Mouse (Mus musculus) liver, embryonic 15.5 days (tissue): ENCODE measurements around the gene Mrpl48. TPM values are rescaled to one million over a fixed set of nuclear protein-coding genes. Genes with fewer than 3 reads are reported as not detected.

Experiments used
- ATAC-seq: fragments of 200-750 bp; cut with Nextera tagmentation; 2 replicates; pipeline ENCODE4 v1.8.0; 2017; ENCODE audit warnings: moderate number of reproducible peaks, mild to moderate bottlenecking, moderate library complexity; ENCODE audit not compliant: insufficient read depth
- H3K27ac ChIP-seq: fragments of 300-500 bp; sonication (generic); replicated peaks from 2 replicates; pipeline ENCODE4 v1.5.1; 2015; ENCODE audit warnings: mild to moderate bottlenecking, inconsistent platforms
- H3K27me3 ChIP-seq: fragments of 300-500 bp; sonication (generic); 2 replicates; pipeline ENCODE4 v1.6.1; 2015; ENCODE audit warnings: mild to moderate bottlenecking, inconsistent platforms
- H3K36me3 ChIP-seq: fragments of 300-500 bp; sonication (generic); replicated peaks from 2 replicates; pipeline ENCODE4 v1.6.1; 2015; ENCODE audit warnings: moderate library complexity, mild to moderate bottlenecking, inconsistent platforms
- H3K4me1 ChIP-seq: fragments of 300-500 bp; sonication (generic); replicated peaks from 2 replicates; pipeline ENCODE4 v1.6.1; 2015; ENCODE audit warnings: inconsistent platforms
- H3K4me2 ChIP-seq: fragments of 300-500 bp; sonication (generic); 2 replicates; pipeline ENCODE4 v1.6.1; 2015; ENCODE audit warnings: moderate library complexity, mild to moderate bottlenecking, inconsistent platforms
- H3K4me3 ChIP-seq: fragments of 300-500 bp; sonication (generic); replicated peaks from 2 replicates; pipeline ENCODE4 v1.5.1; 2015; ENCODE audit warnings: mild to moderate bottlenecking, inconsistent platforms
- H3K9ac ChIP-seq: fragments of 300-500 bp; sonication (generic); 2 replicates; pipeline ENCODE4 v1.6.1; 2015; ENCODE audit warnings: moderate library complexity, mild to moderate bottlenecking, inconsistent platforms
- H3K9me3 ChIP-seq: fragments of 300-500 bp; sonication (generic); replicated peaks from 2 replicates; pipeline ENCODE4 v1.6.1; 2016; ENCODE audit warnings: inconsistent platforms
- WGBS: fragments of 180-500 bp; shearing (Covaris S2); methylation state at CpG from one replicate; pipeline ENCODE4 v1.1.7; 2015; ENCODE audit warnings: mixed read lengths; ENCODE audit not compliant: insufficient replicate concordance; 5-methylcytosine and 5-hydroxymethylcytosine counted together
- polyA plus RNA-seq: library from polyadenylated mRNA; unstranded; fragments of >200 nt; fragmentation: Nextera tagmentation; extraction: Ambion mirVana; gene quantifications from 2 replicates; pipeline ENCODE4 v1.2.1, GENCODE M21; 2015

The Mrpl48 gene
- polyA plus RNA-seq, 1 experiment from 2014 or later: 41.3 TPM

- peak overlapping the region; percentile 93 for H3K27ac ChIP-seq
- no peak for ATAC-seq
- H3K4me2 ChIP-seq: peak overlapping the region; percentile 93
- peaks cover 85% of the 10 kb centered on the region for H3K4me1 ChIP-seq
- H3K27me3 ChIP-seq: no peaks in the 10 kb centered on the region
- 81% methylated on average over 6 of the region's 6 CpGs for WGBS
- H3K4me3 ChIP-seq: peak overlapping the region; percentile 79
- H3K9ac ChIP-seq: peak overlapping the region; percentile 90
- no peaks in the 10 kb centered on the region for H3K9me3 ChIP-seq
- H3K36me3 ChIP-seq: peaks cover 69% of the 10 kb centered on the region
Observed at GRCm38 (mm10) chr7:100496371-100496770, 111.7 kb downstream of the Mrpl48 start.

Other genes with a start within 250 kb of the Mrpl48 start
- 8.7 and 9.8 TPM in 2 replicates for gene C2cd3, start 236.1 kb downstream of the Mrpl48 start, polyA plus RNA-seq
- gene Ppme1, start 236.0 kb downstream of the Mrpl48 start, polyA plus RNA-seq: 24.1 and 32.7 TPM in 2 replicates
- gene Ucp3, start 135.3 kb downstream of the Mrpl48 start, polyA plus RNA-seq: 0.06 TPM in 1 of 2 replicates, not detected in the other
- gene Ucp2, start 115.0 kb downstream of the Mrpl48 start, polyA plus RNA-seq: 734 and 787 TPM in 2 replicates
- 2.9 and 3.8 TPM in 2 replicates for gene Dnajb13, start 93.3 kb downstream of the Mrpl48 start, polyA plus RNA-seq
- gene Coa4, start 71.2 kb downstream of the Mrpl48 start, polyA plus RNA-seq: 11.5 and 12.3 TPM in 2 replicates
- gene Rab6a, start 891 bp downstream of the Mrpl48 start, polyA plus RNA-seq: 39.1 TPM in 2 replicates
- 0.38 and 0.51 TPM in 2 replicates for gene Plekhb1, start 54.1 kb upstream of the Mrpl48 start, polyA plus RNA-seq
- 5.0 and 5.3 TPM in 2 replicates for gene Fam168a, start 98.3 kb upstream of the Mrpl48 start, polyA plus RNA-seq